Mouse (Mus musculus): ENCODE measurements around the gene Pifo.

Gene Pifo

GRCm38 (mm10) chr3:105957235-105957634 is 57.2 kb downstream of the Pifo start:
- ATAC-seq (ENCODE audit: low TSS enrichment): no peak

GRCm38 (mm10) chr3:105951348-105951747 is 63.1 kb downstream of the Pifo start:
- ATAC-seq (ENCODE audit: low TSS enrichment): no peak
